Mouse (Mus musculus): ENCODE results near the gene Arid5b.

Arid5b gene

DNA sequence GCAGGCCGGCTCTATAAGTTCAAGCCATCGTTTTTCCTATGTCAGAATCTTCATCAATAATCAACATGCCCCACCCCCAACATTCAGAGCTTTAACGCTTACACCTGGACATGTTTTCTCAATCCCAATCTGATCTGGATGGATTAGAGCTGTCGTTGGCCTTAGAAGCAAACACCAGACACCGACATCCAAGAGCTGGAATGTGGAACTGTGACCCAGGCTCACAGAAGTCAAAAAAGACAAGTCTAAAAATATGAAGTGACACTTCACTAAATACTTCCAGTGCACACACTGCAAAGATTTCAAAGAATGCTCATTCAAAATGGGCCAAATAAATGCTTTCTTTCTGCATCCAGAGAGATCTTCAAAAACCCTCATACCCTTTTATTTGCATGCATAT lies 144.5 kb downstream of the Arid5b start:
- DNase-seq, result no peak

DNA sequence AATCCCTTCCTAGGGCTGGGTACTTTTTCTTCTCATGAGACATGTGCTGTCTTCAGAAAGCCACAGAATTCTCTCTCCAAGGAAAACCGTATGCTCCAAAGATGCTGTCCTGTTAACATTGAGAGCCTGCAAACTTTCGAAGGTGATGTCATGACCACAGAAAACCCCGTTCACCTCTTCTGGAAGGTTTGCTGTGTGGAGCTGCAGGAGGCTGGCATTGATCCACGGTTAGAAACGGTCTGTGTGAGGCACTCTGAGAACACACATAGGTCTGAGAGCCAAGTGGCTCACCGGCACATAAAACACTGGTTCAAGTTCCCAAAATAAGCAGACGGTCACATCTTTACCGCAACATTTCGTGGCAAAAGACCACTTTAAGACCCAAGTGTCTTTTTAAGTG lies 145.9 kb downstream of the Arid5b start:
- no peak for DNase-seq

DNA sequence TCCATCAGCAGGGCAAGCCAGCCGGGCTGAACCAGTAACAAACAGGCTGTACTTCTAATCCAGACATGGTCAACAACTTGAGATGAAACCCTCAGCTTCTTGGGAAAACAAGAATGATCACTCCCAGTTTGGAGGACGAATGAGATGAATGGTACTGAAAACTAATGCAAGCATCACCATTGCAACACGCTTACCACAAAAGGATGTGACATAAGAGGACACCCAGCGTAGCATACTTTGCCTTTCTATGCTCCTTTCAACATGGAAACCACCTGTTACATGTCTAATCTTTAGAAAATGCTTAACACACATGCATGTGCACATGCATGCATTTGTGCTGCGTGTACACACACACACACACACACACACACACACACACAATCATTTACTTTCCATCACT lies 146.4 kb downstream of the Arid5b start:
- no peak for DNase-seq

DNA sequence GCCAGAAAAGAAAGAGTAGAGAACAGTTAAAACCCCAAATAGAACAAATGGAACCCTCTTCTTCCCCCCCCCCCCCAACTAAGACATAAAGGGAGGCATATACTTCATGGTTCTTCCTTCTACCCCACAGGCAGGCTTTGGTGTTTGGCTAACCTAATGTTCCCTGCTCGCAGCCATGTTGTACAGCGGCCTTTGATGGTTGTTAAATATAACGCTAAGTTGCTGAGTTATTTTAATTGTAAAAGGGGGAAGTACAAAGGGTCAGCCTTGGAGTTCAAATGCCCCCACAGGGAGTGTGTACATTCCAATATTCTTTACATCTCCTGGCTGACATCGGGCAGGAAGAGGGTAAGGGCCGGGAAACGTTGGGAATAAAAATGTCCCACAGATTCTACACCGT lies 148.9 kb downstream of the Arid5b start:
- DNase-seq, result no peak

DNA sequence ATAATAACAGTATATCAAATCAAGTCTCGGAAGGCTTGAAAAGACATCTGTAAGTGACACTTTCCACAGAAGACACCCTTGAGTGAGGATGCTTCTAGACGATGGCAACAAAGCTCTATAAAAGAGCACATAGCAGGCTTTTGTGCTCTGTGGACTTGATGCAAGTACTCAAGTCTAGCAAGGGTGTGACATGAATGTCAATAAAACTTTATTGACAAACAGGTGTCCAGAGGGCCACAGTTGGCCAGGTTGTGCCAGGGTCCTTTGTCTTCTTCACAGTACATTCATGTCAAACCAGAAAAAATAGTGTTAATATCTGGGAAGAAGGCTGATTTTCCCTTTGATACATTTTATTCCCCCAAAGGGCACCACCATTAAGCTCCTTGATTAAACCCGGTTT lies 149.5 kb downstream of the Arid5b start:
- no peak for DNase-seq

GRCm38 (mm10) chr10:68128441-68128848 lies 150.1 kb downstream of the Arid5b start:
- peak; percentile 68 for DNase-seq

DNA sequence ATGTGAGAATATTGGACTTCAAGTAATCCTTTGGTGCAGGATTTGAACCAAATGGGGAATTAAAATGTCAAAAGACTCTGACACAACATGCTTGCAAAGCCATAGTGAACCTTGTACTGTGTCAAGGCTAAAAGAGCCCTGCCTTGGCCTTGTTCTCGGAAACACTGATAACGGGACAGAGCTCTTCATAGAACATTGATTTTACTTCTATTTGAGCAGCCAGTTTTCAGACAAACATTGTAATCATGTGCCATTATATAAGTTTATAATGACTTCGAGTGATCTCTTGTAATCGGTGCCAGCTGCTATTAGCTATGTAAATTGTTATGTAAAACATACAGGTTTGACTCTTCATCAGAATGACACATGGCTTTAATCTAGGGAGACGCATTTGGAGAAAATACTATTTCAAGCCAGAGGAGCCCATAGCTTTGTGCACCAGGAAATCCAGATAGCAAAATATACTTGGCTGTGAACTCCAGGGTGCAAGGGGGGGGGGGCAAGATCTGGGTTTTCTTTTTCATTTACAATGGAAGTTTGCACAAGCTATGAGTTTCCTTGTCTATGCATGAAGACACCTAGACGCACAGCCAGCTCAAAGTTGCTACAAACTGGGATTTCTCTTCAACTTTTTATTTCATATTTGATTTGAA lies 150.8 kb downstream of the Arid5b start:
- no peak for DNase-seq

DNA sequence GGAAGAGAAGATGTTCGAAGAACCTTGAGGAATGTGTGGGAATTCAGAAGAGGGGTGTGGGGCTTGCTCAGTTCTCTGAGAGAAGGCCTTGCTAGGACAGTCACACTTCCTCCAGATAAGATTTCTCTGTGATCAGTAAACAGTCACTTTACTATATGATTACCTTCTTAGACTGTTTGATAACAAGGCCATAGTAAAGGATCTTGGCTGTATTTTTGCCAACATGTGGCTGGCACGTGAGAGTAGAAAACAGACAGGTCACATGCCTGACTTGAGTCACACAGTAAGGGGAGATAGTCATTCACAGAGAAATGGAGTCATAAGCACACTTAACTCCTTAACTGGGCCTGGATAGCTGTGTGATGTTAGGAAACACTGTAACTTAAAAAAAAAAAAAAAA lies 151.4 kb downstream of the Arid5b start:
- DNase-seq, result no peak

- DNase-seq, result no peak
These were observed 152.0 kb downstream of the Arid5b start for GRCm38 (mm10) chr10:68126551-68126950.

GRCm38 (mm10) chr10:68125919-68126550 lies 152.5 kb downstream of the Arid5b start:
- DNase-seq, result no peak

DNA sequence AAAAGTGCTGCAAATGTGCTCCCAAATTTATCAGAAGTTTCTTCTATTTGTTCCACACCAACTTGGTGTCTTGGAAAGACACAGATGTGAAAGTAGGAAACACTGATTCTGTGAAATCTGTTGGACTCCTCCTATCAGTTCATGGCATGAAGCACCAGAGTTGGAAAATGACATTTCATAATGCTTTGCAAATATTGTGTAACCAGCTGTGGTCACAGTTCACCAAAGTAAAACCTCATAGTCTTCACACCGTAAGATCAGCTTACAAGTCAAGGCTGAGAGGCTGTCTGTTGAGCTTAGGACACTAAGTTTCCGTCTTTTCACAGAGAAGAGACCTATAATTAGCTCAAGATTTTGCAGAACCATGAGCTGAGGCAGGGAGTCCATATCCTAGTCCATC lies 153.6 kb downstream of the Arid5b start:
- DNase-seq, result peak; percentile 70

DNA sequence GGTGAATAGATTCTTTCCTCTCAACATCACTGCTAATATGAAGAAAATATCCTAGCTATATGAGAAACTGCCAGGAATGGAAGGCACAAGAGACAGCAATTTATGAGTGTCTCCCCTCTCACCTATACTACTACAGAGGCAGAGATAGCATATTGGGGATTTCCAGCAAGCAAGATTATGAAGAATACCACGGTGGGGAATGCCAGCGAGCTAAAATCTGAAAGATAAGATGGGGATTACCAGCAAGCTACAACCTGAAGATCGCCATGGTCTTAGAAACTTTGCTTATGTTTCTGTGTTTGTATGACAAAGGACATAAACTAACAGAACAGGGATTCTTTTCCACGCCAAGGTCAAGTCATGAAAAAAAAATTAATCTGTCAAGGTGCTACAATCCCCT lies 155.1 kb downstream of the Arid5b start:
- no peak for DNase-seq

- DNase-seq, result peak; percentile 76
These were observed 156.6 kb downstream of the Arid5b start for GRCm38 (mm10) chr10:68121960-68122359.

DNA sequence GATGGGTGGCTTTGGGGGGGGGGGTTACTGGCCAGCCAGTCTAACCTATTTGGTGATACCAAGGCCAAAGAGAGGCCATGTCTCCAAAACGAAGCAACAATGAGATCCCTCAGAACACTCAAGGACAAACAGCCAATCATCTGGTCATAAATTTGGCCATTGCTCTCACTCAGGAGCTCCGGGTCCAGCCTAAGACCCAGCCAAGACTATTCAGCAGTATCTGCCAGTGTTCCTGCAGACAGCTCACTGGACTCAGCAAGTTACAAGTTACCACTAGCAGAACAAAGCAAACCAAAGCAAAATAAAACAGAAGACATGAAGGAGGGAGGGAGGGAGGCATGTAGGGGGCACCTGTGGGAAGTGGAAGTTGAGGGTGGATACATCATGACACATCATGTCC lies 157.3 kb downstream of the Arid5b start:
- no peak for DNase-seq

GRCm38 (mm10) chr10:68120011-68120410 lies 158.5 kb downstream of the Arid5b start:
- no peak for DNase-seq

DNA sequence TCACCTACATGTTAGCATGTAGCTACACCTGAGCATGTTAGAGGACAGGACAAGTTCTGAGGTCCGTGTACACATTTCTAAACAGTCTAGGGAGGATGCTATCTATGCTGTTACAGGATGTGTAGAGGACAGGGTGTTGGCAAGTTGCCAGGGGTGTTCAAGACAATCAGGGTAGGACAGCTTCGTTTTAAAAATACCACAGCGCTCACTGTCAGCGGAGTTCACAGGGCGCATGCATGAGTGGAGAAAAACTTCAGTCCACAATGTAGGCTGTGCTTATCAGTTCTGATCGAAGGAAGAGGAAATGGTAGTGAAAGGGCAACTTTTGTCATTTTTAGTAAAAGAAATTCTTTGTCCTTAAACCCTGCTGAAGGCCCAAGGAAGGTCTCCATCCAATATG lies 159.3 kb downstream of the Arid5b start:
- peak; percentile 61 for DNase-seq

DNA sequence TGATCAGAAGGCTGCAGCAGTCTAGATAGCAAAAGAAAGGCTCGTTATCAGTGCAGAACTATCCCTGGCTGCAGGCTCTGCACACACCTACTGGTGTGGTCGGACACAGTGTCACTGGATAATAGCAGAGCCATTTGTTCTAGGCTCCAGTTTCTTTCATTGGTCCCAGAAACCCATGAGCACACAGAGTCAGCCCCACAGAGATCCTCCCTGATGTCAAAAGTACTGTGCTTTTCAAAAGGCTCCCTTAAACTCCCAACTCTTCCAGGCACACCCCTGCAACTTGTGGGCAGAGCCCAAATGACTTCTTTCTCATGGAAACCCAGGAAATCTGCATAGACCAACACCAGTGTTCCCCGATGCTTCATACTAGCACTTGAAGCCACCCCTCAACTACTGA lies 163.6 kb downstream of the Arid5b start:
- no peak for DNase-seq

- DNase-seq, result no peak
These were observed 164.9 kb downstream of the Arid5b start for GRCm38 (mm10) chr10:68113645-68114044.

DNA sequence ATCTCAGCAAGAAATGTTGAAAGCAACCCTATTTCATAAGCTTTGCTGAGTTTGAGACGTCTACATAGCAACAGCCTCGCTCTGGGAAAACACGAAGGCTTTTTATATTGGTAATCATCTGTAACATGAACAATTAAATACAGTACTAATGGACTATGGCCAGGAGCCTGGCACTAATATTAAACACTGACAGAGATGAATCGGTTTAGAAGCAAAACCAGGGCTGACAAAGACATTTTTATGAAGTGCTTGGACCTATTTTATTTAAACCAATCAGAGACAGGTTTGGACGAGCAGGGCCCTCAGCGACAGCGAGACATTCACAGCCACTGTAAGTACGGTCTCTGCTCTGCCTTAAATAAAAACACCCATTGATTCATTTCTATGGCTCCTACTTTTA lies 165.6 kb downstream of the Arid5b start:
- DNase-seq, result no peak

DNA sequence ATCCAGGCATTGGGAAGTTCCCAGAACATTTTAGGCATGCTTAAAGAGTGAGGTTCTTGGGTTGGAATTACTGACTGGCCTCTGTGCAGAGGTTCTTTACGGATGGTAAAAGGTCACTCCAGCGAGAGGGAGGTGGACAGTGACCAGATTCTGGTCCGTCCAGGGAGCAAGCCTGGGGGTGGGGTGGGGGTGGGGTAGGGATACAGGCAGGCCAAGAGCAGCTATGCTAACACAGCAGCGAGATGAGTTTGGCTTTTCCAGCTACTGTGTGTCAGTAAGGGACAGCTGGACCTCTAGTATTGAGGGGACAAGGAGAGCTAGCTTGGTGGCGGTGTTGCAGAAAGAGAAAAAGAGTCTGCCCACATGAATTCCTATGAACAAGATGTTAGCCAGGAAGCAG lies 167.9 kb downstream of the Arid5b start:
- DNase-seq, result no peak

DNA sequence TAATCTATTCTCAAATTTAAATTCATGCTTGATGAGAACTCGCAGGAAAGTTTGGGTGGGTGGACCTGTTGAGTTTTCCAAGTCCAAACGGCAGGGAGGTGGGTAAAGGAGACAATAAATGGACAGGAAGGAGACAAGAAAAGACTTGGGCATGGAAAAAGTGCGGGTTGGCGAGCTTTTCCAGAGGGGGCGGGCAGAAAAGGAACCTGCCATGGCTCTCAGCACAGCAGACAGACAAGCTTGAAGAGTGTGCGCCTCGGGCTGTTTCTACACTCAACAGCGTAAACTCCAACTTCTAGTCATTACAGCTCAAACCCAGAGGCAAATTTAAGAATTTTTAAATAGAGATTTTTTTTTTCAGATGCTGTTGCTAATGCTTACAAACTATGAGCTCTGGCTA lies 168.4 kb downstream of the Arid5b start:
- no peak for DNase-seq

- no peak for DNase-seq
These were observed 168.9 kb downstream of the Arid5b start for GRCm38 (mm10) chr10:68109651-68110050.

- no peak for DNase-seq
These were observed 170.8 kb downstream of the Arid5b start for GRCm38 (mm10) chr10:68107716-68108115.

DNA sequence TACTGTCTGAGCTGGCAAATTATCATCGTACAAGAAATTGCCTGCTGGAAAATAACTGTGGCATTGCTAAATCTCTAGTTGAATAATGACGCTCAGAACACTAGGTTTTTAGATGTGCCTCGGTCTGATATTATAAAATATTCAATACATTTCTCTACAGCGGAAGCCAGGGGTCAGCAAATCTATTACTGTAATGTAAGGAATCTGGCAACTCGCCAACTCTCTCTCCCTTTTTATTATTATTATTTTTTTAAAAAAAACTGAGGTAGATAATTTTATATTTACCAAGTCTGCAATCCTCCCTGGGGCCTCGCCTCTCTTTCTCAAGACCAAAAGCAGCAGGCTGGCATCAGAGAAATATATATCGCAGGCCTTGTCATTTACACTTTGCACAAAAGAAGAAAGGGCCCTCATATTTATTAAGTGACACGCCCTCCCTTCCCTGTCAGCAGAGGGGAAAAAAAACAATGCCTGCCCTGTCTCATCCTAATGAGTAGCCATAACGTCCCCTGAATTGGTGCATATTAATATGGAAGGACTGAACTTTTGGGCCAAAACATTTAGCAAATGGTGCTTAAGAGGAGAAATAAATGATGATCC lies 172.1 kb downstream of the Arid5b start:
- no peak for DNase-seq
